Mouse (Mus musculus) cerebellum, postnatal 14 days (tissue): ENCODE data around the gene Pla2g2c.

Source experiments
- DNase-seq, 2 experiments: peaks; one replicate each; pipeline ENCODE4 v3.0.0; 2021; ENCODE audit warnings: mixed read lengths in 2 of 2

Gene Pla2g2c

DNA sequence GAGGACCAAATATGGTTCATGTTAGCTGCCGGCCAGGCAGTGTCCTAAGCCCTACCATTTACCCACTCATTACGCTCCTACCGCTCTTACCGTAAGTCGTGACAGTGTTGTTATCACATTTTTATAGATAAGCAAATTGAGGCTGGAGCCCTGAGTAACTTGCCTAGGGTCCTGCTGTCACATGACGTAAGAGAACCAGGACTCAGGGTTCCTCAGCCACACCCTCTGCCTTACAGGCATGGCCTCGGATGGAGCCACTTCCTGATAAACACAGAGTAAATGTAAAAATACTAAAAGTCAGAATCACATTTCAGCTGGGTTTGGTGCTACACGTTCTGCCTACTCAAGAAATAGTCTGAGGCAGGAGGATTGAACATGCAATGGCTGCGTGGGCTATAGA lies 29.8 kb downstream of the Pla2g2c start:
- no peak for DNase-seq

- peak in 1 of 2 experiments; percentile 48 for DNase-seq
These were observed 30.8 kb downstream of the Pla2g2c start for GRCm38 (mm10) chr4:138755439-138755838.

- DNase-seq, result no peak
These were observed 31.4 kb downstream of the Pla2g2c start for GRCm38 (mm10) chr4:138755983-138756382.

DNA sequence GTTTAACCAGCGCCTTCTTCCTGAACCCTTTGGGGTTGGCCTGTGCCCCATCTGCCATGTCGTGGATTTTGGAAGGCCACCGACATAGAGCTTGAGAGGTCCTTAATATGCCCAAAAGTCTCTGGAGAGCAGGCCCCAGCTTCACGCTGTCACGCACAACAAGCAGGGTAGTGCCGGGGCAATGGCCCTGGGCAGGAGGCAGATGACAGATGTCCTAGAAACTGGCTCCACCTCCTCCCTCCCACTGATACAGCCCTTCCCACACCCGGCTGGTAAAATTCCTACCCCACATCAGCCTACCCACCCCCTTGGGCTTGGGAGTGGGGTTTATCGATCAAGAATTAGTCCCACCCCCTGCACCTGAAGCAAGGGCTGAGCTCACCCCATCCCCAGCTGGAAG lies 32.8 kb downstream of the Pla2g2c start, which contains the start of gene Pla2g2f:
TSS of gene Pla2g2f (minus strand) at position 211 of the 400 bp plus-strand sequence.
- DNase-seq, result no peak

GRCm38 (mm10) chr4:138762266-138762665 lies 37.7 kb downstream of the Pla2g2c start:
- no peak for DNase-seq

DNA sequence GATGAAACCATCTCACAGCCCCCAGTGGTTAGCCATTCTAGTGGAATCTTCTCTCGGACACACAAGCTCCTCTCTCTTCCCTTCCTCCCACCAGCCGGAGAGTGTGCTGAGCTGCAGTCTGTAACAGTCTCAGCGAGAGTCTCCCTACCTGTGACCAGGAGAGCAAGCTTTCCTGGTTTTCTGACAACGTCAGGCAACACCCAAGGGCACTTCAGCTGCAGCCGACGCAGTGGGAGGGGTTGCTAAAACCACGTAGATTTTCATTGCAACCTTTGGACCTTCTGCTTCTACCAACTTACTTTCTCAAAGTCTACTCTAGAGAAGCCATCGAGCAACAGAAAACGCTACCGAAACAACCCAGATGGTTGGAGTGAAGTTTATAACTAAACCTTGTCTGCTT lies 47.4 kb downstream of the Pla2g2c start:
- no peak for DNase-seq

- DNase-seq, result no peak
These were observed 47.8 kb downstream of the Pla2g2c start for GRCm38 (mm10) chr4:138772386-138772785.

DNA sequence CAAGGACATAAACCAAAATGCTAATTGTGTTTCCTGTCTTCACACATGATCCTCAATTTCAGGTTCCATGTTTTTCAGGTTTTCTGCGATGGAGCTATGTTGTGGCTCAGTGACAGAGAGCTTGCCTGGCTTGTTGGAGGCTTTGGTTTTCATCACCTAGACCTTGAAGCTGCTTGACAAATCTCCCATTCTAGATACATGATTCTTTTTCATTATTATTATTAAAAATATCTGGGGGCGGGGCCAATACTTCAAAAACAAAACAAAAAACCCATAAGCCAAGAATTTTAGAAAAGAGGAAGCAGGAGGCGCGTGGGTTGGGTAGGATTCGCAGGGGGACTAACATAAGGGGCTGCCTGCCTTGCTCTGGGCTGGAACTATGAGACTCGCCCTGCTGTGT lies 50.8 kb downstream of the Pla2g2c start, which contains the start of gene Pla2g2d:
TSS of gene Pla2g2d (plus strand) at position 301 of the 400 bp plus-strand sequence.
- DNase-seq, result no peak

- no peak for DNase-seq
These were observed 53.1 kb downstream of the Pla2g2c start for GRCm38 (mm10) chr4:138777417-138778407.

- DNase-seq, result no peak
These were observed 55.7 kb downstream of the Pla2g2c start for GRCm38 (mm10) chr4:138780300-138780699.

GRCm38 (mm10) chr4:138782098-138782497 lies 57.5 kb downstream of the Pla2g2c start:
- DNase-seq, result no peak

DNA sequence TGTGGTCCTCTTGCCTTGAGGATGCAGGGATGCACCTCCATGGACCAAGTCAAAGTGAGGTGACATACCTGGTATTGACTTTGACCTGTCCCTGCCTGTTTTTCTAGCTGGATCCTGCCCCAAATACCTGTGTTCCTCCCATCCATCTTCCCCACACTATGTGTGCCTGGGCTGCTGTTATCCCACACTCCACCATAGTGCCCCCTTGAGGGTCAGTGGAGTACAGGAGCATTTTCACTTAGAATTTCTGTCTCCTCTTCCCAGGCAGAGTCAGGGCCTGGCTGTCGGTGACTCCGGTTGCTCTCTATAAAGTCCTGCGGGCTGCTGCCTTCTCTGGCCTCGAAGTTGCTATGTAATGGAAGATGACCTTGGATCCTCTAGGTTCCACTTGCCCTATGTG lies 61.1 kb downstream of the Pla2g2c start:
- no peak for DNase-seq

DNA sequence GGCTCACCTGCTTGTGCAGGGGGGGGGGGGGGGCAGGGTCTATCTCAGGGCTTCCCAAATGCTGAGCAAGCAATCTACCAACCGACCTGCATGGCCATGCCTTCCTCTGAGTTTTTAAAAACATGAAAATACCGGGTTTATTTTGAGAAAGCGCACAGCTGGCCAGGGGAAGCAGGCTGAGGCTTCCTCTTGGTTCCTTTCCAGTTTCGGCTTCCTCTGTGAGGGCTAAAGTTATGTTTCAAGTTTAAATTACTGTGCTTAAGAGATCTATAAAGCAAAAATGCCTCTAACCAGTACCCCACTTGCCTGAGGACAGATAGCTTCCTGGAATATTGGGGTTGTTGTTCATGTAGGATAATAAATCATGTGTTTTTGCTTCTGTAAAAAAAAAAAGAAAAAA lies 61.5 kb downstream of the Pla2g2c start:
- no peak for DNase-seq

DNA sequence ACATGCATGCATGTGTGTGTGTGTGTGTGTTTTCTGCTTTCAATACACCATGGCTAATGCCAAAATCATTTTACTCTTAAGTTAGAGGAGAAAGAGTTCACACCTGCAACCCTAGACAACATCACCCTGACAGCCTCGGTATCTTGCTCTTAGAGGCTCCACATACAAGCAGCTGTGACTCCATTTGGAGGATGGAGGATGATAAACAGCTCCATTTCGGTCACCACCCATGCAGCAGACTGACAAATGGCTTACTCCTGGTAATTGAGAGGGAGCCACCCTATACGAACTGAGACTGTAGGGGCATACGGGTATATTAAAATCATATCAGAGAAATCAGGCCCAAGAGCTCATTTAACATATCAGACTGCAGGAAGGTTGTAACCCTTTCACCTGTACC lies 63.8 kb downstream of the Pla2g2c start:
- no peak for DNase-seq

DNA sequence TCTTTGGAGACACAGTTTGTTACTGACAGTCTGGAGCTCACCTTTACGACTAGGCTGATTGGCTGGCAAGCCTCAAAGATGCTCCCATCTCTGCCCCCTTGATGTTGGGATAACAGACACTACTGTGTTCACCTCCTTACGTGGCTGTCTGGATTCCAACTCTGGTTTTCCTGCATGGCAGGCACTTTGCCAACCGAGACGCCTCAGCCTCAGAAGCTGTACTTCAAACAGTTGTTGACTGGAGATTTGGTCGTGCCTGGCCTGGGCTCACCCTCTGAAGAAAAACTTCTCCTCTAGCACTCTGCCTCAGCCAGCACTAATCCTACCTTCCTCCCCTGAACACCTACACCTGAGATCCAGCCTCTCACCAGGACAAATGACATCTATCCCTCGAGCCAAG lies 66.9 kb downstream of the Pla2g2c start:
- DNase-seq, result no peak

DNA sequence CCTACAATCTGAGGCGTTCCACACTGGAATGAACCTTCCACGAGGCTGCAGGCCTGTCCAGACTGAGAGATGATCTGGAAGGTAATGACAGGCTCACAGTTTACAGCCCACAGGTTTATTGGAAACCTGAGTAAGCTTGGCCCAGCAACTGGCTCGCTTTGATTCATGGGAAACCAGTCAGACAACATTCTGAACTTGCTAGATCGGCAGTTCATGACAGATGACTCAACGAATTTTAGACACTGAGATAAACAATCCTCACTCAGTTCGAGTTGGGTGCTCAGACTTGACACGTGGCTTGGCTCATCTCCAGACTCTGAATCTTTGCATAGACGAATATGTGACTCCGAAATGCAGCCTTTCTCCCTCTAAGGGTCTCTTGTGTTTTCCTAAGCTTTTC lies 68.0 kb downstream of the Pla2g2c start:
- no peak for DNase-seq

DNA sequence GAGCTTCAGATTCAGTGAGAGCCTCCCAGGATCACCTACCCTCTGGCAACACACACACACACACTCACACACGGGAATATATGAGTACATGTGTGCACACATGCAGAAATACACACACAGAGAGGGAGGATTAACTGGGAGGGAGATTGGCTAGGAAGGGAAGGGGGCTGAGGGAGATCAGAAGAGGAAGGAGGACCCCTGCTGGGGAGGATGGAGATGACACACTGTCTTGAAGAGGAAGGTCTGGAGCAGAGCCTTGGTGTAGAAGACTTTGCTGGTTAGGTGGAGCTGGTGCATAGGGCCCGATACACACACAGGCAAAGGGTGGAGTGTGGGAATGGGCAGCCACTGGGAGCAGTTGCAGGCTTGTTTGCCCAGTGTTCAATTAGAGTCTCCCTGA lies 68.7 kb downstream of the Pla2g2c start:
- peak; percentile 43 to 63 for DNase-seq

DNA sequence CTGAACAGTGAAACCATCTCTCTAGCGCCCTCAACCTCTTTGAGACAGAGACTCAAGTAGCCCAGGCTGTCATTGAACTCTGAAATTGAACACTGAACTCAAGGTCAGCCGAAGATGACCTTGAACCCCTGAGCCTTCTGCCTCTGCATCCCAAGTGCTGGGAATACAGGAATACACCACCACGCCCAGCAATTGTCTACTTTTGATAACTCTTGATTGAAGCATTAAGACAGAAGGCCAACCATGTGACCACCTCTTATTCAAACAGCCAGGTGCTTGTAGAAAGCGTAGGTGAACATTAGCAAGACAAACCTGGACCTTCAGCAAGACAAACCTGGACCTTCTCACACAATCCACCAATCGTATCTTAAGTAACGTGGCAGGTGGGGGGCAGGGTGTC lies 69.8 kb downstream of the Pla2g2c start:
- no peak for DNase-seq
